Mouse (Mus musculus) midbrain, postnatal 0 days (tissue): ENCODE results near the gene Aunip. TPM values are rescaled to one million over a fixed set of nuclear protein-coding genes. Genes with fewer than 3 reads are reported as not detected.

Experiments
- ATAC-seq: fragments of 200-750 bp; cut with Nextera tagmentation; 2 replicates; pipeline ENCODE4 v1.8.0; 2017; ENCODE audit warnings: moderate number of reproducible peaks, mild to moderate bottlenecking, moderate TSS enrichment, moderate library complexity; ENCODE audit not compliant: low FRiP score
- DNase-seq: peaks from one replicate; pipeline ENCODE4 v3.0.0-alpha.2; 2015; ENCODE audit warnings: low spot score
- H3K27ac ChIP-seq: fragments of 300-500 bp; sonication (generic); 2 replicates; pipeline ENCODE4 v1.5.1; 2014; ENCODE audit warnings: low read depth, mild to moderate bottlenecking, low read length, mixed read lengths
- H3K27me3 ChIP-seq: fragments of 300-500 bp; sonication (generic); 2 replicates; pipeline ENCODE4 v1.6.1; 2014; ENCODE audit warnings: low read length, control low read depth, mixed read lengths; ENCODE audit not compliant: insufficient read depth
- H3K36me3 ChIP-seq: fragments of 300-500 bp; sonication (generic); 2 replicates; pipeline ENCODE4 v1.6.1; 2014; ENCODE audit warnings: low read length, control low read depth, mixed read lengths; ENCODE audit not compliant: insufficient read depth
- H3K4me1 ChIP-seq: fragments of 300-500 bp; sonication (generic); 2 replicates; pipeline ENCODE4 v1.6.1; 2014; ENCODE audit warnings: mild to moderate bottlenecking, control low read depth, antibody characterized with exemption, low read length, mixed read lengths; ENCODE audit not compliant: insufficient read depth
- H3K4me2 ChIP-seq: fragments of 300-500 bp; sonication (generic); 2 replicates; pipeline ENCODE4 v1.6.1; 2014; ENCODE audit warnings: low read depth, mild to moderate bottlenecking, low read length, mixed read lengths; ENCODE audit not compliant: poor library complexity, severe bottlenecking
- H3K4me3 ChIP-seq: fragments of 300-500 bp; sonication (generic); 2 replicates; pipeline ENCODE4 v1.5.1; 2014; ENCODE audit warnings: low read depth, mild to moderate bottlenecking, low read length, moderate library complexity
- H3K9ac ChIP-seq: fragments of 300-500 bp; sonication (generic); replicated peaks from 2 replicates; pipeline ENCODE4 v1.6.1; 2014; ENCODE audit warnings: mild to moderate bottlenecking, low read length, moderate library complexity, mixed read lengths; ENCODE audit not compliant: poor library complexity, severe bottlenecking
- H3K9me3 ChIP-seq: fragments of 300-500 bp; sonication (generic); 2 replicates; pipeline ENCODE4 v1.6.1; 2016; ENCODE audit warnings: low read length, control low read depth
- CTCF ChIP-seq: IDR thresholded peaks from 2 replicates; pipeline ENCODE4 v1.5.1; 2016; ENCODE audit warnings: antibody characterized with exemption, mild to moderate bottlenecking
- WGBS: fragments of 180-500 bp; shearing (Covaris S2); extraction: QIAGEN DNeasy Blood & Tissue Kit; methylation state at CpG from one replicate; pipeline ENCODE4 v1.1.7; 2014; 5-methylcytosine and 5-hydroxymethylcytosine counted together
- polyA plus RNA-seq: library from polyadenylated mRNA; unstranded; fragments of >200 nt; fragmentation: Nextera tagmentation; extraction: Ambion mirVana; gene quantifications from 2 replicates; pipeline ENCODE4 v1.2.1, GENCODE M21; 2015
- total RNA-seq: library from RNA; depleted of rRNA; stranded (reverse); fragments of >200 nt; gene quantifications from 2 replicates; pipeline ENCODE4 v1.2.3, GENCODE M21; 2014

The Aunip gene
- total and polyA plus RNA-seq, 2 experiments from 2014 or later: 0.91 to 1.5 TPM

GRCm38 (mm10) chr4:134546814-134547705, 36.3 kb downstream of the Aunip start:
- no peaks in the 10 kb centered on the region for H3K27me3 ChIP-seq
- no peak overlapping the region for H3K27ac ChIP-seq
- H3K36me3 ChIP-seq: peaks cover 46% of the 10 kb centered on the region
- no peak overlapping the region for H3K4me3 ChIP-seq
- WGBS: 73% methylated on average over 9 of the region's 9 CpGs
- no peak for DNase-seq
- no peak for ATAC-seq
- no peak overlapping the region for H3K4me2 ChIP-seq
- no peak for TF ChIP-seq CTCF
- no peak overlapping the region for H3K9ac ChIP-seq
- H3K4me1 ChIP-seq: peaks cover 7% of the 10 kb centered on the region
- H3K9me3 ChIP-seq: no peaks in the 10 kb centered on the region

GRCm38 (mm10) chr4:134548169-134548938, 37.6 kb downstream of the Aunip start:
- ATAC-seq (no peak), DNase-seq (no peak)
- H3K27me3 ChIP-seq: no peaks in the 10 kb centered on the region
- H3K36me3 ChIP-seq: peaks cover 33% of the 10 kb centered on the region
- peak; percentile 60 for TF ChIP-seq CTCF
- WGBS: 58% methylated on average over 18 of the region's 18 CpGs
- H3K27ac ChIP-seq: no peak overlapping the region
- no peaks in the 10 kb centered on the region for H3K9me3 ChIP-seq
- no peak overlapping the region for H3K4me2 ChIP-seq
- H3K4me3 ChIP-seq: no peak overlapping the region
- no peak overlapping the region for H3K9ac ChIP-seq
- H3K4me1 ChIP-seq: peaks cover 7% of the 10 kb centered on the region

GRCm38 (mm10) chr4:134549899-134550298, 39.1 kb downstream of the Aunip start:
- Histone ChIP-seq H3K9ac (no peak overlapping the region), H3K4me3 (no peak overlapping the region), H3K36me3 (peaks cover 20% of the 10 kb centered on the region), H3K9me3 (no peaks in the 10 kb centered on the region), H3K27me3 (no peaks in the 10 kb centered on the region), H3K27ac (no peak overlapping the region), H3K4me1 (peaks cover 7% of the 10 kb centered on the region), H3K4me2 (no peak overlapping the region)
- WGBS: 99% methylated on average over 8 of the region's 8 CpGs
- TF ChIP-seq CTCF: peak; percentile 54
- ATAC-seq: no peak
- DNase-seq: no peak

- H3K9me3 ChIP-seq: no peaks in the 10 kb centered on the region
- peak within 1 kb of the TSS; percentile 81 for H3K27ac ChIP-seq
- peak; percentile 52 for DNase-seq
- H3K36me3 ChIP-seq: peaks cover 8% of the 10 kb centered on the region; the same call in 1 of the 2 replicates
- H3K9ac ChIP-seq: peak within 1 kb of the TSS; percentile 96
- ATAC-seq: peak; percentile 64
- TF ChIP-seq CTCF: no peak
- peak within 1 kb of the TSS; percentile 81 for H3K4me3 ChIP-seq
- H3K27me3 ChIP-seq: no peaks in the 10 kb centered on the region
- under 1% methylated on average over 57 of the region's 67 CpGs for WGBS
- H3K4me2 ChIP-seq: peak within 1 kb of the TSS; percentile 86
- peaks cover 7% of the 10 kb centered on the region for H3K4me1 ChIP-seq
Measured at GRCm38 (mm10) chr4:134551494-134552316, 40.9 kb downstream of the Aunip start, which contains the start of gene Selenon. TSS of gene Selenon (minus strand) at chr4:134552166.

- H3K4me1 ChIP-seq: peaks cover 11% of the 10 kb centered on the region
- H3K36me3 ChIP-seq: peaks cover 8% of the 10 kb centered on the region; the same call in 1 of the 2 replicates
- no peak overlapping the region for H3K4me2 ChIP-seq
- H3K9ac ChIP-seq: no peak overlapping the region
- no peak overlapping the region for H3K27ac ChIP-seq
- DNase-seq (no peak), ATAC-seq (no peak)
- TF ChIP-seq CTCF: peak; percentile 67
- WGBS: 85% methylated on average over 1 of the region's 1 CpGs
- H3K27me3 ChIP-seq: no peaks in the 10 kb centered on the region
- H3K9me3 ChIP-seq: no peaks in the 10 kb centered on the region
- no peak overlapping the region for H3K4me3 ChIP-seq
Measured at GRCm38 (mm10) chr4:134553631-134554030, 42.8 kb downstream of the Aunip start.
